Mouse (Mus musculus) C2C12 (cell line): ENCODE measurements around the gene Atp5f1.

Source experiments
- CTCF ChIP-seq: IDR thresholded peaks from one replicate; pipeline ENCODE4 v1.5.1; 2011; ENCODE audit not compliant: control insufficient read depth, insufficient read depth, insufficient read length
- USF1 ChIP-seq: IDR thresholded peaks from one replicate; pipeline ENCODE4 v1.6.1; 2011; ENCODE audit warnings: low read depth, mild to moderate bottlenecking, control low read depth, moderate library complexity

- TF ChIP-seq CTCF (no peak), USF1 (no peak)
These were observed 2.7 kb downstream of the Atp5f1 start for GRCm38 (mm10) chr3:105957235-105957634.
